Mouse (Mus musculus): ENCODE results near the gene Wdr54.

DNA sequence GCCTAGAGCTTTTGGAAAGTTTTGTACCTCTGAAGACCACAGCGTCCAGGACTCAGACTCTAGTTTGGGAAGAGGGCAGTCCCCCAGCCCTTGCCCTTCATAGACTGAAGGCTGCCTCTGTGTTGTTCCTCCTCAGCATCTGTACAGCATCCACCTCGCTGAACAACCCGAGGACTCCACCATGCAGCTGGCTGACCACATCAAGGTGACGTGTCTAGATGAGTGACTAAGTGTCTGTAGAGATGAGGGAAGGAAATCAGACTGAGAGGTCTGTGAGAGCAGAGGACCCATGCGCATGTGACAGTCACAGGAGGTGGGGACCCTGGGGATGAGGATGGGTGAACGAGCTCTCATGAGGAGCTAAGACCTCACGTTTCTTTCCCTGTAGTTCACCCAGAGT, 37.4 kb upstream of the Wdr54 start:
- TF ChIP-seq CTCF (IDR thresholded peaks at IDR 0.05; ENCODE audit: borderline replicate concordance, extremely low read depth, insufficient read depth, insufficient read length) = no peak
- no peak for TF ChIP-seq POLR2A (IDR thresholded peaks at IDR 0.05; ENCODE audit: borderline replicate concordance, extremely low read depth, insufficient read depth, insufficient read length, poor library complexity, severe bottlenecking)
